Mouse (Mus musculus): ENCODE measurements at regions not wholly inside any gene's neighbourhood (a gene's known extent, or its start where the extent isn't known, plus 50 kb on each side); places are given as distances from the start of the nearest gene placed in this dataset.

DNA sequence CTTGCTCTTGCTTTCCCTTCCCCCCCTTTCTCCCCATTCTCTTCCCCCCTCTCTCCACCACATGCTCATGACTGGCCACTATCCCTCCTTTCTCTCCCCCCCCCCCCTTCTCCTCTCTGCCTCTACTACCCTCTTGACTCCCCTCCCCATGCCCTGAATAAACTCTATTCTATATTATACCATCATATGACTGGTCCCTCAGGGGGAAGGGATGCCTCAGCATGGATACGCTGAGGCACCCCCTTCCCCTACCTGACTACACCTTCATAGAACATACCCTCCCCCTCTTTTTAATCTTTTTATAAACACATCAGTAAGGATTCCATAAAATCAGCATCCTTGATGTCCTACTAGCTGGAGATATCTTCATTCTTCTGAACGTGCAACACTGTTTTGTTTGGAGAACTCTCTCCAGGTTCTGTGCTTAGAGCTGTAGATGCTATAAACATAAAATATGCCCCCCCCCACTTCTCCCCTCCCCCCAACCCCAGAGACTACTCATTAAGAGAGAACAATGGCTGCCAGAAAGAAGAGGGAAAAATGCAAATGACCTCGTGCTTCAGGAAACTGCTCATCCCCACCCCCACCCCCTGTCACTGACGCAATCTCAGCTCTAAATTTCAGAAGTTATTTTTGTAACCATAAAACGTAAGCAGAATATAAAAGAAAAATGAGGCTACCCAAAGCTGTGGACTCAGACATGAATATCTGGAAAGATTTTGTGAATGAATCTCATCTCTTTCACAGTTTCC is 102.3 kb downstream of the Pja2 start:
- no peaks in the 10 kb centered on the region for H3K79me3 ChIP-seq (ENCODE audit: low read depth)
- no peaks in the 10 kb centered on the region for H3K27me3 ChIP-seq (ENCODE audit: control insufficient read depth, insufficient read depth, insufficient read length)
- no peaks in the 10 kb centered on the region for H3K79me2 ChIP-seq (ENCODE audit: control insufficient read depth, insufficient read depth)
- H3ac ChIP-seq (ENCODE audit: control insufficient read depth, insufficient read length, low read depth) = no peak overlapping the region
- H3K36me3 ChIP-seq (ENCODE audit: control insufficient read depth, insufficient read depth) = no peaks in the 10 kb centered on the region
- TF ChIP-seq USF1 (IDR thresholded peaks at IDR 0.05; ENCODE audit: low read depth) (no peak), MYOG (IDR thresholded peaks at IDR 0.05; ENCODE audit: control insufficient read depth, extremely low read depth, insufficient read length) (no peak), CEBPB (IDR thresholded peaks at IDR 0.05; ENCODE audit: low read depth) (no peak), FOSL1 (IDR thresholded peaks at IDR 0.05; ENCODE audit: insufficient read depth, low read length, poor library complexity, severe bottlenecking) (no peak), MAX (IDR thresholded peaks at IDR 0.05) (no peak), CTCF (IDR thresholded peaks at IDR 0.05; ENCODE audit: control insufficient read depth, insufficient read depth, insufficient read length) (no peak), MYOD1 (IDR thresholded peaks at IDR 0.05; ENCODE audit: control insufficient read depth, insufficient read length, low read depth) (no peak)
- H3K4me3 ChIP-seq (ENCODE audit: insufficient read depth, poor library complexity, severe bottlenecking) = no peak overlapping the region

DNA sequence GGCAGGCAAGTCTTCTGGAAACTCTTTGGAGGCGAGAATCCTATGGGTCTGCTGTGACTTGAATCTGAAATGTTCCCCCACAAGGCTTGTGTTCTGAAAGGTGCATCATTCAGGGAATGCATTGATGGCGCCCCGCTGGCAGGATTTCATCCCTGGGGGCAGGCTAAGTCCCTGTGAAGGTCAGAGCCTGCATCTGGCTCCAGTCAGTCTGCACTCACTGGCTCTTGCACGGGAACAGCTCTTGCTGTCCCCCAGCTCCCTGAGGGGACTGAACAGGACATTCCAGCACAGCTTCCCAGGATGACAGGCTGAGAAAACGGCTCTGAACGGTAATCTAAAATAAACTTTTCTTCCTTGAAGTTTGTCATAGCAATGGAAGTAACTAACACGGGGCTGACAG is 117.1 kb downstream of the Pja2 start:
- no peak overlapping the region for H3K4me3 ChIP-seq (ENCODE audit: insufficient read depth, poor library complexity, severe bottlenecking)
- H3K27me3 ChIP-seq (ENCODE audit: control insufficient read depth, insufficient read depth, insufficient read length) = no peaks in the 10 kb centered on the region

GRCm38 (mm10) chr17:64213251-64213650 is 118.5 kb downstream of the Pja2 start:
- no peaks in the 10 kb centered on the region for H3K79me2 ChIP-seq (ENCODE audit: control insufficient read depth, insufficient read depth)
- TF ChIP-seq CEBPB (IDR thresholded peaks at IDR 0.05; ENCODE audit: low read depth) (no peak), USF1 (IDR thresholded peaks at IDR 0.05; ENCODE audit: low read depth) (no peak), CTCF (IDR thresholded peaks at IDR 0.05; ENCODE audit: control insufficient read depth, insufficient read depth, insufficient read length) (no peak), MYOG (IDR thresholded peaks at IDR 0.05; ENCODE audit: control insufficient read depth, extremely low read depth, insufficient read length) (no peak), MYOD1 (IDR thresholded peaks at IDR 0.05; ENCODE audit: control insufficient read depth, insufficient read length, low read depth) (no peak), MAX (IDR thresholded peaks at IDR 0.05) (no peak), FOSL1 (IDR thresholded peaks at IDR 0.05; ENCODE audit: insufficient read depth, low read length, poor library complexity, severe bottlenecking) (no peak)
- no peaks in the 10 kb centered on the region for H3K36me3 ChIP-seq (ENCODE audit: control insufficient read depth, insufficient read depth)
- no peaks in the 10 kb centered on the region for H3K27me3 ChIP-seq (ENCODE audit: control insufficient read depth, insufficient read depth, insufficient read length)
- H3K79me3 ChIP-seq (ENCODE audit: low read depth) = no peaks in the 10 kb centered on the region
- H3K4me3 ChIP-seq (ENCODE audit: insufficient read depth, poor library complexity, severe bottlenecking) = no peak overlapping the region
- no peak overlapping the region for H3ac ChIP-seq (ENCODE audit: control insufficient read depth, insufficient read length, low read depth)

More for the DNA sequence above, 117.1 kb downstream of the Pja2 start:
- Histone ChIP-seq H3K79me2 (ENCODE audit: control insufficient read depth, insufficient read depth) (no peaks in the 10 kb centered on the region), H3K79me3 (ENCODE audit: low read depth) (no peaks in the 10 kb centered on the region), H3K36me3 (ENCODE audit: control insufficient read depth, insufficient read depth) (no peaks in the 10 kb centered on the region), H3ac (ENCODE audit: control insufficient read depth, insufficient read length, low read depth) (no peak overlapping the region)
- TF ChIP-seq USF1 (IDR thresholded peaks at IDR 0.05; ENCODE audit: low read depth) = no peak
- no peak for TF ChIP-seq MAX (IDR thresholded peaks at IDR 0.05)
- TF ChIP-seq MYOG (IDR thresholded peaks at IDR 0.05; ENCODE audit: control insufficient read depth, extremely low read depth, insufficient read length) = no peak
- TF ChIP-seq CTCF (IDR thresholded peaks at IDR 0.05; ENCODE audit: control insufficient read depth, insufficient read depth, insufficient read length) = no peak
- TF ChIP-seq FOSL1 (IDR thresholded peaks at IDR 0.05; ENCODE audit: insufficient read depth, low read length, poor library complexity, severe bottlenecking) = no peak
- no peak for TF ChIP-seq MYOD1 (IDR thresholded peaks at IDR 0.05; ENCODE audit: control insufficient read depth, insufficient read length, low read depth)
- no peak for TF ChIP-seq CEBPB (IDR thresholded peaks at IDR 0.05; ENCODE audit: low read depth)

GRCm38 (mm10) chr17:64211281-64211680 is 120.4 kb downstream of the Pja2 start:
- TF ChIP-seq CTCF (IDR thresholded peaks at IDR 0.05; ENCODE audit: control insufficient read depth, insufficient read depth, insufficient read length) = no peak
- no peak for TF ChIP-seq CEBPB (IDR thresholded peaks at IDR 0.05; ENCODE audit: low read depth)
- no peak for TF ChIP-seq MYOG (IDR thresholded peaks at IDR 0.05; ENCODE audit: control insufficient read depth, extremely low read depth, insufficient read length)
- no peak for TF ChIP-seq MYOD1 (IDR thresholded peaks at IDR 0.05; ENCODE audit: control insufficient read depth, insufficient read length, low read depth)
- TF ChIP-seq USF1 (IDR thresholded peaks at IDR 0.05; ENCODE audit: low read depth) = no peak
- no peak for TF ChIP-seq FOSL1 (IDR thresholded peaks at IDR 0.05; ENCODE audit: insufficient read depth, low read length, poor library complexity, severe bottlenecking)
- TF ChIP-seq MAX (IDR thresholded peaks at IDR 0.05) = no peak
- H3ac ChIP-seq (ENCODE audit: control insufficient read depth, insufficient read length, low read depth) = no peak overlapping the region
- H3K79me3 ChIP-seq (ENCODE audit: low read depth) = no peaks in the 10 kb centered on the region
- no peaks in the 10 kb centered on the region for H3K27me3 ChIP-seq (ENCODE audit: control insufficient read depth, insufficient read depth, insufficient read length)
- H3K36me3 ChIP-seq (ENCODE audit: control insufficient read depth, insufficient read depth) = no peaks in the 10 kb centered on the region
- no peak overlapping the region for H3K4me3 ChIP-seq (ENCODE audit: insufficient read depth, poor library complexity, severe bottlenecking)
- no peaks in the 10 kb centered on the region for H3K79me2 ChIP-seq (ENCODE audit: control insufficient read depth, insufficient read depth)

- no peak overlapping the region for H3K4me3 ChIP-seq (ENCODE audit: insufficient read depth, poor library complexity, severe bottlenecking)
- no peaks in the 10 kb centered on the region for H3K27me3 ChIP-seq (ENCODE audit: control insufficient read depth, insufficient read depth, insufficient read length)
- H3ac ChIP-seq (ENCODE audit: control insufficient read depth, insufficient read length, low read depth) = no peak overlapping the region
- H3K79me2 ChIP-seq (ENCODE audit: control insufficient read depth, insufficient read depth) = no peaks in the 10 kb centered on the region
- no peaks in the 10 kb centered on the region for H3K79me3 ChIP-seq (ENCODE audit: low read depth)
- no peaks in the 10 kb centered on the region for H3K36me3 ChIP-seq (ENCODE audit: control insufficient read depth, insufficient read depth)
- TF ChIP-seq FOSL1 (IDR thresholded peaks at IDR 0.05; ENCODE audit: insufficient read depth, low read length, poor library complexity, severe bottlenecking) (no peak), CTCF (IDR thresholded peaks at IDR 0.05; ENCODE audit: control insufficient read depth, insufficient read depth, insufficient read length) (no peak), CEBPB (IDR thresholded peaks at IDR 0.05; ENCODE audit: low read depth) (no peak), USF1 (IDR thresholded peaks at IDR 0.05; ENCODE audit: low read depth) (no peak), MAX (IDR thresholded peaks at IDR 0.05) (no peak), MYOD1 (IDR thresholded peaks at IDR 0.05; ENCODE audit: control insufficient read depth, insufficient read length, low read depth) (no peak), MYOG (IDR thresholded peaks at IDR 0.05; ENCODE audit: control insufficient read depth, extremely low read depth, insufficient read length) (no peak)
Measured at GRCm38 (mm10) chr17:64210366-64210765, 121.3 kb downstream of the Pja2 start.
